Mouse (Mus musculus) lung, adult 2 months (tissue): ENCODE measurements at regions not wholly inside any gene's neighbourhood (a gene's known extent, or its start where the extent isn't known, plus 50 kb on each side); places are given as distances from the start of the nearest gene placed in this dataset.

Source experiments
- CTCF ChIP-seq: fragments of 200-500 bp; IDR thresholded peaks from 2 replicates; pipeline ENCODE4 v1.5.1; 2011; ENCODE audit warnings: mild to moderate bottlenecking, low read length, control low read depth; ENCODE audit not compliant: insufficient read depth
- POLR2A ChIP-seq: fragments of 200-500 bp; IDR thresholded peaks from 2 replicates; pipeline ENCODE4 v1.6.1; 2011; ENCODE audit warnings: low read depth, mild to moderate bottlenecking, control low read depth, low read length, borderline replicate concordance; ENCODE audit errors: extremely low read depth

DNA sequence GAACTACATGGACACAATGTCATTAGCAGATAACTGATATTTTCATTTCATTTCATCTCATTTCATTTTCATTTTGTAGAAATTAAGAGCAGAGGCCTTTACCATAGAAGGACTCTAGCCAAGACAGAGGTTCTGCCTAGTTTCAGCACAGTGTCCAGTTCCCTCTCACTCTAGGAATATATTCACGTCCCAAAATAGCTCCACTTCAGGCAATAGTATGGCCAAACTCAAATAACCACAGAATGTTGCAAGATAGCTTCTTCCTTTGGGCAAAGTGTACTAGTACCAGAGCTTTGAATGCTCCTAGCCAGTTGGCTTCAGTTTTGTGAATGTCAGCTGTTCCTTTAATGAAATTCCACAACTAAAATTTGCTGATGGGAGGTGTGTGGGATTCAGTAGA, 72.7 kb upstream of the Flrt2 start:
- TF ChIP-seq CTCF (no peak), POLR2A (no peak)
